In the genomic region with DNA sequence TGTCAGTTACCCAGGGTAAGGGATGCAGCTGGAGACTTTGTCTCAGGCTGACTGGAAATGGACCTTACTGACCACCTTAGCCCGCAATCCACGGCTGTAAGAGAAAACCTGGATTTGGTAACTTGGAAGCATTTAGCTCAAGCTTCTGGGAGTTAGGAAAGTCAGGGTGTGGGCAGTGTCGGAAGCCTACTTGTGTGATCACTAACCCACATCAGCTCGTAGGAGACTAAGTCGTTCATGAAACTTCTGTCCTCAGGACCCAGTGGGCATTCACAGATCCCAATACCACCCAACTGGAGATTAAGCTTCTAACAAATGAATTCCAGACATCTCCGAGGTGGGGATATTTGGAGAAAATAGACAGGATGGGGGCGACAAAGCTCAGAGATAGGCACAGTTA, we compare ENCODE assay signal across 15 mouse cellular contexts.
"Had no signal": no experiment of that assay in that cellular context is flagged by ENCODE, and none has a peak within 500 bp of the region (broad histone marks: within the 10 kb centered on the region; RNA-seq: fewer than 3 reads in every experiment).

No protein-coding gene starts in this region.

- H3K27me3 ChIP-seq: lung, embryonic 15.5 days; midbrain, embryonic 13.5 days; midbrain, embryonic 15.5 days; neural tube, embryonic 12.5 days; stomach, embryonic 15.5 days had no signal

- H3K4me3 ChIP-seq: lung, embryonic 15.5 days; megakaryocyte, embryonic 14.5 days; midbrain, embryonic 13.5 days; midbrain, embryonic 15.5 days; neural tube, embryonic 12.5 days; stomach, embryonic 15.5 days had no signal

- H3K36me3 ChIP-seq: lung, embryonic 15.5 days; midbrain, embryonic 13.5 days; midbrain, embryonic 15.5 days; neural tube, embryonic 12.5 days; stomach, embryonic 15.5 days had no signal

- H3K4me1 ChIP-seq: midbrain, embryonic 15.5 days; neural tube, embryonic 12.5 days had no signal

- H3K27ac ChIP-seq: lung, embryonic 15.5 days; macrophage; midbrain, embryonic 13.5 days; midbrain, embryonic 15.5 days; neural tube, embryonic 12.5 days; stomach, embryonic 15.5 days; stomach, postnatal 0 days had no signal

- DNase-seq: lung, adult 2 months; lung, postnatal 14 days; lung, postnatal 36 days; right cerebral cortex, postnatal 14 days; thymus, adult 2 months; thymus, postnatal 25 days; thymus, postnatal 4 days had no signal

- H3K9ac ChIP-seq: lung, embryonic 15.5 days; midbrain, embryonic 13.5 days; midbrain, embryonic 15.5 days; neural tube, embryonic 12.5 days; stomach, embryonic 15.5 days had no signal
